Mouse (Mus musculus) heart, embryonic 16.5 days (tissue): ENCODE measurements around the gene Prpf8. TPM values are rescaled to one million over a fixed set of nuclear protein-coding genes. Genes with fewer than 3 reads are reported as not detected.

Experiments
- ATAC-seq: fragments of 200-750 bp; cut with Nextera tagmentation; replicated peaks from 2 replicates; pipeline ENCODE4 v1.8.0; 2017; ENCODE audit warnings: moderate number of reproducible peaks; ENCODE audit not compliant: insufficient read depth, low FRiP score; ENCODE audit errors: extremely low read depth
- H3K27ac ChIP-seq: fragments of 300-500 bp; sonication (generic); 2 replicates; pipeline ENCODE4 v1.5.1; 2014; ENCODE audit warnings: mild to moderate bottlenecking, low read length, control low read depth, moderate library complexity
- H3K27me3 ChIP-seq: fragments of 300-500 bp; sonication (generic); 2 replicates; pipeline ENCODE4 v1.6.1; 2014; ENCODE audit warnings: low read length, mixed read lengths; ENCODE audit not compliant: control insufficient read depth, insufficient read depth
- H3K36me3 ChIP-seq: fragments of 300-500 bp; sonication (generic); 2 replicates; pipeline ENCODE4 v1.6.1; 2014; ENCODE audit not compliant: control insufficient read depth, insufficient read depth
- H3K4me1 ChIP-seq: fragments of 300-500 bp; sonication (generic); 2 replicates; pipeline ENCODE4 v1.6.1; 2014; ENCODE audit warnings: low read length, mixed read lengths; ENCODE audit not compliant: control insufficient read depth, insufficient read depth
- H3K4me2 ChIP-seq: fragments of 300-500 bp; sonication (generic); 2 replicates; pipeline ENCODE4 v1.6.1; 2014; ENCODE audit warnings: low read depth, mild to moderate bottlenecking, control low read depth, low read length
- H3K4me3 ChIP-seq: fragments of 300-500 bp; sonication (generic); 2 replicates; pipeline ENCODE4 v1.5.1; 2014; ENCODE audit warnings: mild to moderate bottlenecking, control low read depth, low read length
- H3K9ac ChIP-seq: fragments of 300-500 bp; sonication (generic); 2 replicates; pipeline ENCODE4 v1.6.1; 2014; ENCODE audit warnings: low read length, control low read depth
- H3K9me3 ChIP-seq: fragments of 300-500 bp; sonication (generic); replicated peaks from 2 replicates; pipeline ENCODE4 v1.6.1; 2016; ENCODE audit warnings: low read length; ENCODE audit not compliant: control insufficient read depth
- WGBS: fragments of 180-500 bp; shearing (Covaris S2); extraction: QIAGEN DNeasy Blood & Tissue Kit; methylation state at CpG from one replicate; pipeline ENCODE4 v1.1.7; 2014; 5-methylcytosine and 5-hydroxymethylcytosine counted together
- polyA plus RNA-seq: library from polyadenylated mRNA; unstranded; fragments of >200 nt; fragmentation: Nextera tagmentation; extraction: Ambion mirVana; gene quantifications from 2 replicates; pipeline ENCODE4 v1.2.1, GENCODE M21; 2015

Prpf8 gene
- polyA plus RNA-seq, 1 experiment from 2014 or later = 31.4 TPM

- Histone ChIP-seq H3K9me3 (no peaks in the 10 kb centered on the region), H3K4me2 (no peak overlapping the region), H3K4me3 (no peak overlapping the region), H3K9ac (no peak overlapping the region), H3K36me3 (peaks cover 3% of the 10 kb centered on the region; the same call in 1 of the 2 replicates), H3K4me1 (peaks cover 29% of the 10 kb centered on the region), H3K27me3 (no peaks in the 10 kb centered on the region), H3K27ac (no peak overlapping the region)
- no peak for ATAC-seq
- 79% methylated on average over 7 of the region's 7 CpGs for WGBS
Measured at GRCm38 (mm10) chr11:75456440-75456871, 30.2 kb upstream of the Prpf8 start.

- no peak overlapping the region for H3K9ac ChIP-seq
- peaks cover 35% of the 10 kb centered on the region for H3K4me1 ChIP-seq
- H3K36me3 ChIP-seq = no peaks in the 10 kb centered on the region
- ATAC-seq = no peak
- H3K4me2 ChIP-seq = no peak overlapping the region
- no peak overlapping the region for H3K4me3 ChIP-seq
- 15% methylated on average over 3 of the region's 3 CpGs for whole genome bisulfite sequencing
- no peak overlapping the region for H3K27ac ChIP-seq
- H3K27me3 ChIP-seq = no peaks in the 10 kb centered on the region
- H3K9me3 ChIP-seq = no peaks in the 10 kb centered on the region
Measured at GRCm38 (mm10) chr11:75458169-75458568, 28.4 kb upstream of the Prpf8 start.

- Histone ChIP-seq H3K36me3 (no peaks in the 10 kb centered on the region), H3K4me2 (no peak overlapping the region), H3K9ac (no peak overlapping the region; the same call in 1 of the 2 replicates), H3K27ac (peak overlapping the region; percentile 98; the same call in 1 of the 2 replicates), H3K4me1 (peaks cover 36% of the 10 kb centered on the region), H3K4me3 (no peak overlapping the region), H3K9me3 (no peaks in the 10 kb centered on the region), H3K27me3 (no peaks in the 10 kb centered on the region)
- no peak for ATAC-seq
- 53% methylated on average over 8 of the region's 8 CpGs for WGBS
Measured at GRCm38 (mm10) chr11:75458628-75459041, 28.0 kb upstream of the Prpf8 start.

GRCm38 (mm10) chr11:75459141-75459711 is 27.4 kb upstream of the Prpf8 start:
- Histone ChIP-seq H3K27ac (peak overlapping the region; percentile 98), H3K27me3 (no peaks in the 10 kb centered on the region), H3K9me3 (no peaks in the 10 kb centered on the region), H3K4me2 (peak overlapping the region; percentile 92; the same call in 1 of the 2 replicates), H3K4me3 (no peak overlapping the region), H3K4me1 (peaks cover 33% of the 10 kb centered on the region), H3K9ac (no peak overlapping the region), H3K36me3 (no peaks in the 10 kb centered on the region)
- no peak for ATAC-seq
- 68% methylated on average over 5 of the region's 5 CpGs for WGBS

GRCm38 (mm10) chr11:75459751-75460102 is 26.9 kb upstream of the Prpf8 start:
- WGBS = 21% methylated on average over 5 of the region's 5 CpGs
- no peak for ATAC-seq
- H3K9ac ChIP-seq = peak overlapping the region; percentile 58; the same call in 1 of the 2 replicates
- H3K36me3 ChIP-seq = peaks cover 3% of the 10 kb centered on the region
- no peaks in the 10 kb centered on the region for H3K9me3 ChIP-seq
- H3K27me3 ChIP-seq = no peaks in the 10 kb centered on the region
- peak overlapping the region; percentile 55 for H3K4me3 ChIP-seq
- peak overlapping the region; percentile 92 for H3K4me2 ChIP-seq
- peak overlapping the region; percentile 98 for H3K27ac ChIP-seq
- H3K4me1 ChIP-seq = peaks cover 32% of the 10 kb centered on the region

- H3K4me3 ChIP-seq = peak overlapping the region; percentile 55
- 4% methylated on average over 19 of the region's 19 CpGs for WGBS
- H3K4me2 ChIP-seq = peak overlapping the region; percentile 92
- H3K4me1 ChIP-seq = peaks cover 27% of the 10 kb centered on the region
- H3K9me3 ChIP-seq = no peaks in the 10 kb centered on the region
- H3K27me3 ChIP-seq = no peaks in the 10 kb centered on the region
- peak overlapping the region; percentile 73 for H3K9ac ChIP-seq
- H3K27ac ChIP-seq = peak overlapping the region; percentile 98
- no peak; the same call in 1 of the 2 replicates for ATAC-seq
- H3K36me3 ChIP-seq = peaks cover 6% of the 10 kb centered on the region
Measured at GRCm38 (mm10) chr11:75460103-75460843, 26.3 kb upstream of the Prpf8 start.

GRCm38 (mm10) chr11:75460844-75461742 is 25.5 kb upstream of the Prpf8 start, which contains the start of gene Tlcd2:
Gene Tlcd2, plus strand, starts transcription at chr11:75461715.
- no peaks in the 10 kb centered on the region for H3K9me3 ChIP-seq
- WGBS = under 1% methylated on average over 46 of the region's 46 CpGs
- no peaks in the 10 kb centered on the region for H3K27me3 ChIP-seq
- peak within 1 kb of the TSS; percentile 85 for H3K4me3 ChIP-seq
- peaks cover 26% of the 10 kb centered on the region for H3K4me1 ChIP-seq
- peak; percentile 88 for ATAC-seq
- H3K4me2 ChIP-seq = peak within 1 kb of the TSS; percentile 92
- peak within 1 kb of the TSS; percentile 98 for H3K27ac ChIP-seq
- peak within 1 kb of the TSS; percentile 87 for H3K9ac ChIP-seq
- H3K36me3 ChIP-seq = peaks cover 13% of the 10 kb centered on the region

GRCm38 (mm10) chr11:75461743-75462252 is 24.8 kb upstream of the Prpf8 start:
- Histone ChIP-seq H3K36me3 (peaks cover 16% of the 10 kb centered on the region), H3K27me3 (no peaks in the 10 kb centered on the region), H3K9ac (peak overlapping the region; percentile 87), H3K9me3 (0 out of 2 replicates have a peak, but pooled peaks cover 2% of the 10 kb centered on the region), H3K27ac (peak overlapping the region; percentile 98), H3K4me2 (peak overlapping the region; percentile 76), H3K4me3 (peak overlapping the region; percentile 85), H3K4me1 (peaks cover 26% of the 10 kb centered on the region)
- WGBS = 0% methylated on average over 30 of the region's 30 CpGs
- ATAC-seq = peak; percentile 1; the same call in 1 of the 2 replicates
